Mouse (Mus musculus): ENCODE measurements around the gene Trappc3. TPM values are rescaled to one million over a fixed set of nuclear protein-coding genes. Genes with fewer than 3 reads are reported as not detected.

Gene Trappc3
- polyA plus RNA-seq, 1 experiment from 2014 or later: 45.4 TPM

DNA sequence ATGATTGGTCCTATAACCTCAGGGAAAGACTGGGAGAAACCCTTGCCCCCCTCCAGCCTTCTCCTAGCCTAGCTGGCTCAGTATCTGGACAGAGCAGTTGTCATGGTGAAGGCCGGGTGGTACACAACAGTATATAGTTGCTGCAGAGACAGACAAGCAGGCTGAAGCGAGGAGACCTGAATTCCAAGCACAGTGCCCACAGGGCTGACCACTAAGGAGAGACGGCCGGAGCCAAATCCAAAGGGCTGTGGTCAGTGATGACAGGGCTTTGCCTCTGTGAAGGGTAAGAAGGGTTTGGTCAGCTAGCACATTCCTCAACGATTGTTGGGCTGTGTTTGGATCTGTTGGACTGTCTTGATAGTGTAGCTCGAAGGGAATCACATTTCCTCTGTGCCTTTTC lies 859 bp upstream of the Trappc3 start:
- Histone ChIP-seq H3K4me1 (ENCODE audit: control insufficient read depth, insufficient read depth, low read length) (peaks cover 43% of the 10 kb centered on the region), H3K4me2 (ENCODE audit: low read depth) (peak overlapping the region; percentile 10)

DNA sequence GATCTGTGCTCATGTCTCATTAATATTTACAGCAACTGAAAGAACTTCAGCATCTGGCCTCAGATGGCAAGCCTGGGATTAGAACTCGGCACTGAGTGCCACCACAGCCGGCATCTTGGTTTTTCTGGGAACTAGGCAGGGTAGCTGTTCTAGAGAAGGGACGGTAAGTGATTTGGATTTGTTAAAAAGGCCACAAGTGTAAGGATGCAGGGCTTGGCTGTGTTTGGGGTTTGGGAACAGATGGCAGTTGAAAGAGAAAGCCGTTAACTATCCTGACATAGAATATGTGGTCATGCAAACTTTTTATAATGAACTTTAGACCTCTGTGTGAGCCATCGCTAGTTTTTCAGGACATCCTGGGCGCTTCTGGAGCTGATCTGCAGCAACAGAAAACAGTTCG lies 450 bp upstream of the Trappc3 start:
- no peak for DNase-seq (ENCODE audit: low spot score)
- no peak overlapping the region for H3K4me3 ChIP-seq (ENCODE audit: low read depth, low read length)
- no peaks in the 10 kb centered on the region for H3K9me3 ChIP-seq (ENCODE audit: control insufficient read depth, low read length)
- H3K4me2 ChIP-seq (ENCODE audit: low read depth): no peak overlapping the region; the same call in 1 of the 2 replicates
- WGBS: 54% methylated on average over 7 of the region's 7 CpGs
- peaks cover 43% of the 10 kb centered on the region for H3K4me1 ChIP-seq (ENCODE audit: control insufficient read depth, insufficient read depth, low read length)
- 0 out of 2 replicates have a peak overlapping the region, but pooled peaks have one; percentile 15 for H3K9ac ChIP-seq (ENCODE audit: low read length)
- no peaks in the 10 kb centered on the region for H3K27me3 ChIP-seq (ENCODE audit: control insufficient read depth, insufficient read depth, low read length)
- H3K36me3 ChIP-seq (ENCODE audit: control insufficient read depth, insufficient read depth, low read length): no peaks in the 10 kb centered on the region; the same call in 1 of the 2 replicates
- no peak for ATAC-seq (ENCODE audit: insufficient read depth, low FRiP score, low TSS enrichment)
- no peak overlapping the region for H3K27ac ChIP-seq (ENCODE audit: low read depth, low read length)

More for the DNA sequence above, 859 bp upstream of the Trappc3 start:
- Histone ChIP-seq H3K27me3 (ENCODE audit: control insufficient read depth, insufficient read depth, low read length) (no peaks in the 10 kb centered on the region), H3K36me3 (ENCODE audit: control insufficient read depth, insufficient read depth, low read length) (no peaks in the 10 kb centered on the region; the same call in 1 of the 2 replicates), H3K27ac (ENCODE audit: low read depth, low read length) (peak overlapping the region; percentile 79), H3K9me3 (ENCODE audit: control insufficient read depth, low read length) (no peaks in the 10 kb centered on the region), H3K4me3 (ENCODE audit: low read depth, low read length) (no peak overlapping the region), H3K9ac (ENCODE audit: low read length) (0 out of 2 replicates have a peak overlapping the region, but pooled peaks have one; percentile 41)
- ATAC-seq (ENCODE audit: insufficient read depth, low FRiP score, low TSS enrichment): no peak
- DNase-seq (ENCODE audit: low spot score): no peak
- 77% methylated on average over 6 of the region's 6 CpGs for WGBS

DNA sequence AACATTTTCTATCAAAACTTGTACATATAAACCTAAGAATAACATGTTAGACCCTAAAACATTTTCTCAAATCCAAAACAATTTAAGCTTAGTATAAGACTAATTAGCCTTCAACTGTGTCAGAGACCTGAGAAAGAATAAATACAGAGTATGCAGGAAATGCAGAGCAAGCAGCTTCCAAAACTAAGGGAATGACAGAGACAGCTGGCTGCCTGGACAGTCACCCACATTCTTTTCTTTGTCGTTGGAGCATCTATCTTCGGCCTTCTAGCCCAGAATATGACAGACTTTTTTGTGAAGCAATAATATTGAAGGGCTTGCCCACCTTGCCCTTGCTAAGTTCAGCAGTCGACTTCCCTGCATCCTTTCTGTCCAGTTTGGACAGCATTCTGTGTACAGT lies 7.2 kb downstream of the Trappc3 start:
- DNase-seq (ENCODE audit: low spot score): no peak

DNA sequence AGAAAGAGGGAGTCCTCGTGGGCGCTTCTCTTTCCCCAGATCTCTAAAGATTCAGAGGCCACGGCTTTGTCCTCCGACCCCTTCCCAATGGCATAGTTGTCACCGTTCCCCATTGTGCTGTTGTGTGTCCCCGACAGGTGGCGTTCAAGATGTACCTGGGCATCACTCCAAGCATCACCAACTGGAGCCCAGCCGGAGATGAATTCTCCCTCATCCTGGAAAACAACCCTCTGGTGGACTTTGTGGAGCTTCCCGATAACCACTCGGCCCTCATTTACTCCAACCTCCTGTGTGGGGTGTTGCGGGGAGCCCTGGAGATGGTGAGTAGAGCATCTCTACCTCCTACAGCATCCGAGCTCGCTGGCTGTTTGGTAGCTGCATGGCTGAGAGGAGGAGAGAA lies 11.6 kb downstream of the Trappc3 start:
- ATAC-seq (ENCODE audit: insufficient read depth, low FRiP score, low TSS enrichment) (no peak), DNase-seq (ENCODE audit: low spot score) (no peak)
- H3K4me1 ChIP-seq (ENCODE audit: control insufficient read depth, insufficient read depth, low read length): no peaks in the 10 kb centered on the region
- H3K4me3 ChIP-seq (ENCODE audit: low read depth, low read length): no peak overlapping the region
- H3K27me3 ChIP-seq (ENCODE audit: control insufficient read depth, insufficient read depth, low read length): no peaks in the 10 kb centered on the region
- WGBS: 73% methylated on average over 13 of the region's 13 CpGs
- H3K9ac ChIP-seq (ENCODE audit: low read length): no peak overlapping the region
- H3K4me2 ChIP-seq (ENCODE audit: low read depth): no peak overlapping the region
- peaks cover 5% of the 10 kb centered on the region for H3K36me3 ChIP-seq (ENCODE audit: control insufficient read depth, insufficient read depth, low read length)
- H3K9me3 ChIP-seq (ENCODE audit: control insufficient read depth, low read length): no peaks in the 10 kb centered on the region
- no peak overlapping the region for H3K27ac ChIP-seq (ENCODE audit: low read depth, low read length)

More for the DNA sequence above, 7.2 kb downstream of the Trappc3 start:
- Histone ChIP-seq H3K36me3 (ENCODE audit: control insufficient read depth, insufficient read depth, low read length) (peaks cover 5% of the 10 kb centered on the region), H3K9ac (ENCODE audit: low read length) (no peak overlapping the region), H3K27ac (ENCODE audit: low read depth, low read length) (no peak overlapping the region), H3K27me3 (ENCODE audit: control insufficient read depth, insufficient read depth, low read length) (no peaks in the 10 kb centered on the region), H3K4me2 (ENCODE audit: low read depth) (no peak overlapping the region), H3K4me3 (ENCODE audit: low read depth, low read length) (no peak overlapping the region), H3K4me1 (ENCODE audit: control insufficient read depth, insufficient read depth, low read length) (no peaks in the 10 kb centered on the region), H3K9me3 (ENCODE audit: control insufficient read depth, low read length) (no peaks in the 10 kb centered on the region)
- no peak for ATAC-seq (ENCODE audit: insufficient read depth, low FRiP score, low TSS enrichment)
- 78% methylated on average over 3 of the region's 3 CpGs for WGBS

DNA sequence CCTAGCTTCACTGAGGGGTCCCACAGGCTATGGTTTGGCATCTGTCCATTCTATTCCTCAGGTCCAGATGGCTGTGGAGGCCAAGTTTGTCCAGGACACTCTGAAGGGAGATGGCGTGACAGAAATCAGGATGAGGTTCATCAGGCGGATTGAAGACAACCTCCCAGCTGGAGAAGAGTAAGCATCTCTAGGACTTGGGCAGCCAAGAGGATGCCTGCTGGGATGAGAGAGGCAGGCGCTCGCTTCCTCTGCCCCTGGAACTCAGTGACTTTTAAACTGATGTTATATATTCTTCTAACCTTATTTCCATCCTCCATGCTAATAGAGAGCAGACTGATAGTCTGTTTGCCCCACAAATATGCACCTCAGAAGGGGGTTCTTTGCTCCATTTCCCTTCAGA lies 13.0 kb downstream of the Trappc3 start:
- no peak overlapping the region for H3K4me3 ChIP-seq (ENCODE audit: low read depth, low read length)

DNA sequence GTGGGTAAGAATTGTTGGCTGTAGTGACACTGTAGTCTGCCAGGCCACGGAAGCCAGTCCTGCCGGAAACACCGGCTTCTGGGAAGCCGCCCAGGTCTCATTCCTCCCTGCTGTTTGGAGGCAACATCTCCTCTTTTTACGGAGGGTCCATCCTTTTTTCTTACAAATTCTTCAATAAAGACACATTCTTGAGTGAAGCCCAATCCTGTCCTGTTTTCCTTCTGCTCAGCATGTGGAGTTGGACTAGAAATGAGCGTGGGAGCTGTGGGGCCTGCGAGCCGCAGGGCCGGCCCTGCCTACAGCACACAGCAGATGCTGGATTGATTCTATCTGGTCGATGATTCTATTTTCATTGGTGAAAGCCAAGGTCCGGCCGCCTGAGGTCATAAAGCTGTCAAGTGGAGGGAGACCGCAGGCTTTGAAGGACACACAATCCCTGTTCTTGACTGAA lies 13.6 kb downstream of the Trappc3 start:
- Histone ChIP-seq H3K4me1 (ENCODE audit: control insufficient read depth, insufficient read depth, low read length) (no peaks in the 10 kb centered on the region), H3K9me3 (ENCODE audit: control insufficient read depth, low read length) (no peaks in the 10 kb centered on the region), H3K4me3 (ENCODE audit: low read depth, low read length) (no peak overlapping the region), H3K4me2 (ENCODE audit: low read depth) (no peak overlapping the region), H3K27ac (ENCODE audit: low read depth, low read length) (no peak overlapping the region), H3K27me3 (ENCODE audit: control insufficient read depth, insufficient read depth, low read length) (no peaks in the 10 kb centered on the region), H3K9ac (ENCODE audit: low read length) (no peak overlapping the region), H3K36me3 (ENCODE audit: control insufficient read depth, insufficient read depth, low read length) (peaks cover 5% of the 10 kb centered on the region)
- 89% methylated on average over 13 of the region's 13 CpGs for WGBS
- DNase-seq (ENCODE audit: low spot score) (no peak), ATAC-seq (ENCODE audit: insufficient read depth, low FRiP score, low TSS enrichment) (no peak)

More for the DNA sequence above, 13.0 kb downstream of the Trappc3 start:
- no peak for DNase-seq (ENCODE audit: low spot score)
- H3K27me3 ChIP-seq (ENCODE audit: control insufficient read depth, insufficient read depth, low read length): no peaks in the 10 kb centered on the region
- no peak overlapping the region for H3K9ac ChIP-seq (ENCODE audit: low read length)
- ATAC-seq (ENCODE audit: insufficient read depth, low FRiP score, low TSS enrichment): no peak
- 98% methylated on average over 4 of the region's 4 CpGs for WGBS
- H3K36me3 ChIP-seq (ENCODE audit: control insufficient read depth, insufficient read depth, low read length): peaks cover 5% of the 10 kb centered on the region
- no peaks in the 10 kb centered on the region for H3K4me1 ChIP-seq (ENCODE audit: control insufficient read depth, insufficient read depth, low read length)
- no peak overlapping the region for H3K27ac ChIP-seq (ENCODE audit: low read depth, low read length)
- no peaks in the 10 kb centered on the region for H3K9me3 ChIP-seq (ENCODE audit: control insufficient read depth, low read length)
- no peak overlapping the region for H3K4me2 ChIP-seq (ENCODE audit: low read depth)

DNA sequence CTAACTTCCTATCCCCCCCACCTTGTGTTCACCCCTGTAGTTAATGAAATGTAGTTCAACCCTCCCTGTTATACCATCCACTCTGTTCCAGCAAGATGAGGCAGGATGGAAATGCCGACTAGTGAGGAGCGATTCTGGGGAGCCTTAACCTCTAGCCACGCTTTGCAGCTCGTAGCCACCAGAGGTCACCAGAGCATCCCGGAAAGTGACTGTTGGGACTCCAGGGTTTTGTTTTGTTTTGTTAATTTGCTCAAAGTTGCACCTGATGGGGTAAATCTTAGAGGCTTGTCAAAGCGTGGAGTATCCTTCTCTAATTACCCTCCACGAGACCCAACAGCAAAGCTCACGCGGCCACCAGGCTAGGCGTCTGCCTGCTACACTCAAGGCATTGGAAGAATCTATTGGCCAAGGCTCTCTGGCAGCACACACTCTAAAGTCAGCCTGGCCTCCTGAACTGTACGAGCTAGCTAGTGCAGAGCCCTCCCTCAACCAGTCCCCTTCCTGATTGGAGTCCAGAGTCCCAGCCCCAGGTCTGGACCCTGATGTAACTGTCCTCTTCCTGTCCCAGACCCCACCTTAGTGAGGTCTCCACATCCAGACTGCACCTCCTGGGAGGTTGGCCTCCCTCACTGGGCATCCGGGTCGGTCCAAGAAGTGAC lies 15.9 kb downstream of the Trappc3 start:
- Histone ChIP-seq H3K9me3 (ENCODE audit: control insufficient read depth, low read length) (no peaks in the 10 kb centered on the region), H3K36me3 (ENCODE audit: control insufficient read depth, insufficient read depth, low read length) (peaks cover 3% of the 10 kb centered on the region), H3K27ac (ENCODE audit: low read depth, low read length) (no peak overlapping the region), H3K4me1 (ENCODE audit: control insufficient read depth, insufficient read depth, low read length) (no peaks in the 10 kb centered on the region), H3K4me3 (ENCODE audit: low read depth, low read length) (no peak overlapping the region), H3K4me2 (ENCODE audit: low read depth) (no peak overlapping the region), H3K27me3 (ENCODE audit: control insufficient read depth, insufficient read depth, low read length) (no peaks in the 10 kb centered on the region), H3K9ac (ENCODE audit: low read length) (no peak overlapping the region)
- 6% methylated on average over 13 of the region's 13 CpGs for WGBS
- peak; percentile 70 for DNase-seq (ENCODE audit: low spot score)
- no peak for ATAC-seq (ENCODE audit: insufficient read depth, low FRiP score, low TSS enrichment)

DNA sequence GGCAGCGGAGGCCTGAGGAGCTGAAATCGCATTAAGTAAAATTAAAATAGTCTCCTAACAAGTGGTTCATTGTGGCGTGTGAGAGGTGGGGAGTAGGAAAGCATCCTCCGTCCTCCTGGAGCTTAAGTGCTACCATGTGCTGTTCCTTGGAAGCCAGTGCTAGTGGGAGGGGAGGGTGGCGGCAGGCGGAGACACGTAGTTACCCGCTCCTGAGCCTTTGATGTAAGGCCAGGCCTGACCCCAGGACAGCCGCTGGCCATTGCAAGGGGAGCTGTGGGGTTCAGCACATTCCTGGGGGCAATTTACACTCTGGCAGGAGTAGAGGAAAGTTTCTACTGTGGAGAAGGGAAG lies 16.4 kb downstream of the Trappc3 start:
- Histone ChIP-seq H3K9ac (ENCODE audit: low read length) (no peak overlapping the region), H3K27ac (ENCODE audit: low read depth, low read length) (0 out of 2 replicates have a peak overlapping the region, but pooled peaks have one; percentile 34), H3K4me1 (ENCODE audit: control insufficient read depth, insufficient read depth, low read length) (no peaks in the 10 kb centered on the region), H3K36me3 (ENCODE audit: control insufficient read depth, insufficient read depth, low read length) (peaks cover 3% of the 10 kb centered on the region), H3K4me3 (ENCODE audit: low read depth, low read length) (no peak overlapping the region), H3K4me2 (ENCODE audit: low read depth) (no peak overlapping the region), H3K9me3 (ENCODE audit: control insufficient read depth, low read length) (no peaks in the 10 kb centered on the region), H3K27me3 (ENCODE audit: control insufficient read depth, insufficient read depth, low read length) (no peaks in the 10 kb centered on the region)
- 23% methylated on average over 9 of the region's 9 CpGs for WGBS
- DNase-seq (ENCODE audit: low spot score) (no peak), ATAC-seq (ENCODE audit: insufficient read depth, low FRiP score, low TSS enrichment) (no peak)

DNA sequence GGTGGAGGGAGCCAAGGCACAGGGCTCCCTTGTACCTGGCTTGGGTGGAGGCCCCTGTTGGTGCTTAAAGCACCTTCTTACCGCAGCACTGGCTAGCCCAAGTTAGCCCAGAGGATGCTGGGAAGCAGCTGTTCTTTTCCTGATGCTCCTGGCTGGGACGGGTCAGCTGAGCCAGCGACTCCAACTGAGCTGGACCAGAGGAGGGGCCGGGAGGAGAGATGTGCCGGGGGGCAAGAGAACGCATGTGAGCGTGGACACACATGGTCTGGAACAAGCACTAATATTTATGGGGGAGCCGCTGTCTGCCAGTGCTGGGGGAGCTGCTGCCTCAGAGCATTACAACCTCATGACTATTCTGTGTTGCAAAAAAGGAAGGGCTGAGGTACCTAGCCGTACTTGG lies 16.8 kb downstream of the Trappc3 start:
- WGBS: 37% methylated on average over 9 of the region's 9 CpGs

More for the DNA sequence above, 16.8 kb downstream of the Trappc3 start:
- DNase-seq (ENCODE audit: low spot score) (no peak), ATAC-seq (ENCODE audit: insufficient read depth, low FRiP score, low TSS enrichment) (no peak)
- Histone ChIP-seq H3K27me3 (ENCODE audit: control insufficient read depth, insufficient read depth, low read length) (no peaks in the 10 kb centered on the region), H3K27ac (ENCODE audit: low read depth, low read length) (0 out of 2 replicates have a peak overlapping the region, but pooled peaks have one; percentile 34), H3K4me3 (ENCODE audit: low read depth, low read length) (no peak overlapping the region), H3K4me1 (ENCODE audit: control insufficient read depth, insufficient read depth, low read length) (no peaks in the 10 kb centered on the region), H3K4me2 (ENCODE audit: low read depth) (no peak overlapping the region), H3K9me3 (ENCODE audit: control insufficient read depth, low read length) (no peaks in the 10 kb centered on the region), H3K36me3 (ENCODE audit: control insufficient read depth, insufficient read depth, low read length) (peaks cover 2% of the 10 kb centered on the region), H3K9ac (ENCODE audit: low read length) (no peak overlapping the region)
